Mouse (Mus musculus) stomach, postnatal 0 days (tissue): Measurements from ENCODE around the gene Olfr477.
"Not testable (repeated sequence)": the region's sequence is repeated elsewhere in the genome, so short reads cannot be mapped to it uniquely, and the experiment has no call there.

Source experiments
- CTCF ChIP-seq: IDR thresholded peaks from 2 replicates; pipeline ENCODE4 v1.5.1; 2016; ENCODE audit warnings: antibody characterized with exemption, low read depth, mild to moderate bottlenecking, moderate library complexity
- EP300 ChIP-seq: optimal IDR thresholded peaks from 2 replicates; pipeline ENCODE3; 2016; ENCODE audit warnings: antibody characterized with exemption

DNA sequence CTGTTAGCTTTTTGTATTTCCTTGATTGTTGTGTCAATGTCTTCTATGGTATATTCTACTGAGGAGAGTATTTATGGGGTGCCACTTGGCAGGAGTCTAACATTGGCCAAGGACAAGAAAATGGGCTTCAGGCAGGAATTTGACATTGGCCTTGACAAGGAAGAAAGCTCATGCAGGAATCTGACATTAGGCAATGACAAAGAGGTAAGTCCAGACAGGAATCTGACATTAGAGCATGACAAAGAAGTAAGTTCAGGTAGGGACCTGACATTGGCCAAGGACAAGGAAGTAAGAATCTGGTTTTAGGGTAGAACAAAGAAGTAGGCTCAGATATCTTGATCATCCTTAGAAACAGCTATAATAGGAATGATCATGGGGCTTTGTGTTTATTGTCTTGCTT lies 27.8 kb downstream of the Olfr477 start:
- not testable (repeated sequence) for TF ChIP-seq CTCF, EP300
